ENCODE assay signal across 16 mouse cellular contexts in genomic region chr8:48812196-48812741, GRCm38 (mm10). TPM values are rescaled to one million over a fixed set of nuclear protein-coding genes. Genes with fewer than 3 reads are reported as not detected.
"Had no signal": no experiment of that assay in that cellular context is flagged by ENCODE, and none has a peak within 500 bp of the region (broad histone marks: within the 10 kb centered on the region; RNA-seq: fewer than 3 reads in every experiment).

No protein-coding gene starts in this region.

- H3K27ac ChIP-seq: layer of hippocampus, adult 2 months; liver, embryonic 15.5 days had no signal

- H3K4me3 ChIP-seq: layer of hippocampus, adult 2 months; liver, embryonic 15.5 days had no signal

- H3K9ac ChIP-seq: liver, embryonic 15.5 days; lung, embryonic 14.5 days had no signal

- H3K27me3 ChIP-seq: liver, embryonic 15.5 days had no signal

- H3K9me3 ChIP-seq: liver, embryonic 15.5 days had no signal

- H3K4me1 ChIP-seq: liver, embryonic 15.5 days had no signal

- H3K36me3 ChIP-seq: liver, embryonic 15.5 days had no signal

- DNase-seq: kidney, adult 18-20 months; kidney, postnatal 10 days; kidney, postnatal 4 days; left cerebral cortex, postnatal 4 days; lung, embryonic 14.5 days; lung, postnatal 10 days; lung, postnatal 4 days; right cerebral cortex, adult 18-20 months; right cerebral cortex, postnatal 25 days; thymus, adult 18-20 months; thymus, postnatal 14 days had no signal

- H3K4me2 ChIP-seq: liver, embryonic 11.5 days; liver, embryonic 15.5 days; lung, embryonic 14.5 days; midbrain, embryonic 11.5 days had no signal

RNA-seq across cellular contexts. Expression of gene Tenm3, which starts 31.5 kb away (rescaled TPM):
- total RNA-seq: megakaryocyte, adult 5-6 weeks had no signal
